Mouse (Mus musculus) heart, embryonic 14.5 days (tissue): ENCODE data around the gene Vwa8. TPM values are rescaled to one million over a fixed set of nuclear protein-coding genes. Genes with fewer than 3 reads are reported as not detected.

Source experiments
- ATAC-seq: fragments of 200-750 bp; cut with Nextera tagmentation; 2 replicates; pipeline ENCODE4 v1.8.0; 2017; ENCODE audit warnings: low read depth, moderate TSS enrichment; ENCODE audit not compliant: insufficient number of reproducible peaks, insufficient read depth, low FRiP score
- H3K27ac ChIP-seq, 2 experiments: fragments of 200-500 bp in 1 of 2; fragments of 300-500 bp in 1 of 2; sonication (generic) in 1 of 2; replicated peaks in 1 of 2; 2 replicates each; pipeline ENCODE4 v1.5.1; 2012 to 2014; ENCODE audit warnings: low read depth in 2 of 2, low read length in 2 of 2, control low read depth in 1 of 2, mild to moderate bottlenecking in 1 of 2, mixed read lengths in 1 of 2; ENCODE audit not compliant: control insufficient read depth in 1 of 2, insufficient read depth in 1 of 2
- H3K27me3 ChIP-seq: fragments of 300-500 bp; sonication (generic); 2 replicates; pipeline ENCODE4 v1.6.1; 2014; ENCODE audit warnings: mild to moderate bottlenecking, low read length, control low read depth; ENCODE audit not compliant: control insufficient read depth, insufficient read depth
- H3K36me3 ChIP-seq: fragments of 300-500 bp; sonication (generic); 2 replicates; pipeline ENCODE4 v1.6.1; 2014; ENCODE audit warnings: mild to moderate bottlenecking, control low read depth, low read length, mixed read lengths; ENCODE audit not compliant: control insufficient read depth, insufficient read depth
- H3K4me1 ChIP-seq, 2 experiments: fragments of 200-500 bp in 1 of 2; fragments of 300-500 bp in 1 of 2; sonication (generic) in 1 of 2; 2 replicates each; pipeline ENCODE4 v1.6.1; 2012 to 2014; ENCODE audit warnings: low read length in 2 of 2, control low read depth in 1 of 2, mixed read lengths in 1 of 2; ENCODE audit not compliant: control insufficient read depth in 2 of 2, insufficient read depth in 2 of 2
- H3K4me2 ChIP-seq: fragments of 300-500 bp; sonication (generic); 2 replicates; pipeline ENCODE4 v1.6.1; 2014; ENCODE audit warnings: mild to moderate bottlenecking, low read length
- H3K4me3 ChIP-seq, 2 experiments: fragments of 200-500 bp in 1 of 2; fragments of 300-500 bp in 1 of 2; sonication (generic) in 1 of 2; 2 replicates each; pipeline ENCODE4 v1.5.1; 2012 to 2014; ENCODE audit warnings: low read length in 2 of 2, mild to moderate bottlenecking in 2 of 2, control low read depth in 1 of 2, low read depth in 1 of 2, moderate library complexity in 1 of 2; ENCODE audit not compliant: control insufficient read depth in 1 of 2, insufficient read depth in 1 of 2
- H3K9ac ChIP-seq: fragments of 300-500 bp; sonication (generic); 2 replicates; pipeline ENCODE4 v1.6.1; 2014; ENCODE audit warnings: mild to moderate bottlenecking, low read length
- H3K9me3 ChIP-seq: fragments of 300-500 bp; sonication (generic); 2 replicates; pipeline ENCODE4 v1.6.1; 2016; ENCODE audit warnings: low read length, control low read depth; ENCODE audit not compliant: control insufficient read depth
- WGBS: fragments of 180-500 bp; shearing (Covaris S2); extraction: QIAGEN DNeasy Blood & Tissue Kit; methylation state at CpG from one replicate; pipeline ENCODE4 v1.1.7; 2014; 5-methylcytosine and 5-hydroxymethylcytosine counted together
- polyA plus RNA-seq: library from polyadenylated mRNA; unstranded; fragments of >200 nt; fragmentation: Nextera tagmentation; extraction: Ambion mirVana; gene quantifications from 2 replicates; pipeline ENCODE4 v1.2.1, GENCODE M21; 2014

Vwa8 gene
- polyA plus RNA-seq, 1 experiment from 2014 or later = 23.1 TPM

DNA sequence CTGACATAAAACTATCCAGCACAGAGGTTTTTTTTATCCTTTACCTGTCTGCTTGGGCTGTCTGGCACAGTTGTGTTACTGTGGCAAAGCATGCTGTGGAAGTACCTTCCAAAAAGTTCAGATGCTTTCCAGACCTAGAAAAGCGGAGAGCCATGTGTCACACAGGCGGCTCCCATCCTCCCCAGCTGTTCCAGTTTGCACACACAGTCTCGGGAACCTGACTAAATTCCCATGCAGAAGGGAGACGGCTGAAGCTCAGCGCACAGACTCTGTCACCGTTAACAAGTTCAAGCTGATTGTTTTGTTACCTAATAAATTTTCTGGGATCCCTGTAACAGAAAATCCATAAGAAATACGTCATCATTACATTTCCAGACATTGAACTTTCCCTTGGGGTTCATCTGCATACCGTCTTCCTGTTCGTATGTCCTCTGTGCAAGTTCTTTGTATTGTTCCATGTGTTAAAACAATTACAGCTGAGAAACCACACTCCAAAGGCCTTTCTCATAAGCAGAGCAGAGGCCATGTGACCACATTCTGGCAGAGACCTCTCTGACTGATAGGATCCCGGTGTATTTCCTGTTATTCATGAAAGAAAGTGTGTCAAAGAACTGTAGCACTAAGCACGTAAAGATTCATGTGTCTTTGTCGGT is 331.4 kb downstream of the Vwa8 start:
- Histone ChIP-seq H3K36me3 (peaks cover 9% of the 10 kb centered on the region; the same call in 1 of the 2 replicates), H3K27ac (peak overlapping the region; percentile 45 to 53; a peak in 3 of 4 replicates)

DNA sequence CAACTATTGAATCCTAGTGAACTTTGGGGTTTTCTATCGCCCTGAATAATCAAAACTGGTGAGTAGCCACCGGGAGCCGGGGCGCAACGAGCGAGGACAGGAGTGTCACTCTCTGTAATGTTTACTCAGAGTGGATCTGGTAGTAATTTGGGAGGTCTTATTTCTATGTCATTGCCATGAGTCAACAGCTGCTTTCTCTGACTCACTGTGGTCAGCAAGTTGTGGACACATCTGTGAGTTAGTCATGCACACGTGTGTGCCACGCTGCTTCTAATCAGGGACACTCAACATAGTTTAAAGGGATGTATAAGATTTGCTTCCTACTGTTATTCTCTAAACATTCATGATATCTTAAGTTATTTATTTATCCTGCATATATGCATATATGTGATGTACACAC is 332.9 kb downstream of the Vwa8 start:
- H3K36me3 ChIP-seq = peaks cover 9% of the 10 kb centered on the region; the same call in 1 of the 2 replicates
- H3K4me3 ChIP-seq = no peak overlapping the region
- H3K4me1 ChIP-seq = peaks cover 11 to 13% of the 10 kb centered on the region in 2 experiments
- no peak overlapping the region for H3K27ac ChIP-seq
- no peak overlapping the region for H3K4me2 ChIP-seq
- 0 out of 2 replicates have a peak, but pooled peaks cover 3% of the 10 kb centered on the region for H3K9me3 ChIP-seq
- no peak overlapping the region for H3K9ac ChIP-seq
- no peak for ATAC-seq
- WGBS = 91% methylated on average over 8 of the region's 8 CpGs
- H3K27me3 ChIP-seq = no peaks in the 10 kb centered on the region

More for the DNA sequence above, 331.4 kb downstream of the Vwa8 start:
- H3K4me2 ChIP-seq = no peak overlapping the region
- H3K4me1 ChIP-seq = peaks cover 11 to 13% of the 10 kb centered on the region in 2 experiments
- no peak overlapping the region; the same call in 1 of the 2 replicates for H3K9ac ChIP-seq
- no peaks in the 10 kb centered on the region for H3K9me3 ChIP-seq
- H3K27me3 ChIP-seq = no peaks in the 10 kb centered on the region
- H3K4me3 ChIP-seq = no peak overlapping the region
- 57% methylated on average over 12 of the region's 12 CpGs for WGBS
- no peak for ATAC-seq

GRCm38 (mm10) chr14:79182801-79183200 is 333.9 kb downstream of the Vwa8 start:
- 96% methylated on average over 15 of the region's 15 CpGs for WGBS
- peaks cover 11 to 13% of the 10 kb centered on the region in 2 experiments for H3K4me1 ChIP-seq
- H3K36me3 ChIP-seq = peaks cover 9% of the 10 kb centered on the region; the same call in 1 of the 2 replicates
- H3K27me3 ChIP-seq = no peaks in the 10 kb centered on the region
- no peak overlapping the region for H3K4me3 ChIP-seq
- 0 out of 4 replicates have a peak overlapping the region, but pooled peaks of 1 of the 2 experiments have one; percentile 5 for H3K27ac ChIP-seq
- ATAC-seq = no peak
- H3K4me2 ChIP-seq = no peak overlapping the region
- H3K9me3 ChIP-seq = 0 out of 2 replicates have a peak, but pooled peaks cover 6% of the 10 kb centered on the region
- no peak overlapping the region for H3K9ac ChIP-seq

DNA sequence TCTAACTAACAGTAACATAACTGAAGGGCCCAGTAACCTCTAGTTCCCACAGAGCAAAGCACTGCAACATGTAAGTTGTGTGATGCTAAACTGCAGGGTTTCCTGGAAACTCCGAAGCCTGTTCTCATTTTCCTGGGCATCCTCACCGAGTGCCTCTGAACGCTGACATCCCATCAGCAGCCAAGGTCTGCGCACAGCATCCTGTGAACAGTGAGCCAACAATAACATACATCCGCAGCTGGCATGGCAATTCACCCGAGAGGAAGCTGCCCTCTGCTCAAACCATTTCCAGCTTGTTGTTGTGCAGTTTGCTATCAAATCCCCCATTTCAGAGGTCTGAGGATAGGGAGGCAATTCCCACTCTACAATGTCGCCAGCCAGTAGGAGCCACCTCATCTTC is 334.4 kb downstream of the Vwa8 start:
- Histone ChIP-seq H3K4me3 (no peak overlapping the region), H3K9ac (no peak overlapping the region), H3K36me3 (peaks cover 9% of the 10 kb centered on the region; the same call in 1 of the 2 replicates), H3K27me3 (no peaks in the 10 kb centered on the region), H3K4me2 (no peak overlapping the region), H3K4me1 (peaks cover 8 to 11% of the 10 kb centered on the region in 2 experiments), H3K27ac (0 out of 4 replicates have a peak overlapping the region, but pooled peaks of 1 of the 2 experiments have one; percentile 5), H3K9me3 (0 out of 2 replicates have a peak, but pooled peaks cover 6% of the 10 kb centered on the region)
- ATAC-seq = no peak
- 78% methylated on average over 7 of the region's 7 CpGs for WGBS

DNA sequence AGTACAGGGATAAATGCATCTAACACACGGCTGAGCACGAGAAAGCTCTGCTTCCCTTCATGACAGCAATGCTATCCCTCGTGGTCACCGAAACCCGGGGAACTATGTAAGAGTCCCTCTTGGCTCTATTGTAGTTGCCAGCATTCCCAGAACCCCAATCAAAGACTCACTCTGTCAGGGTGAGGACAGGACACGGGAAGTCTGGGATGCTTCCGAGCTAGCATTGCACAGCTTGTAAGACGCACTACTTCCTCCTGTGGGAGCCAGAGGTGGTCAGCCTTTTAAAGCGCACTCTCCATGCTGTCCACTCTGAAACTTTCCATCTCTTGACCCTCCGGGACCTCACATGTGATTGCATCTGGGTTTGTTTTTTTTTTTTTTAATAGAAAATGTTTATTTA is 335.2 kb downstream of the Vwa8 start:
- H3K27ac ChIP-seq = no peak overlapping the region; a peak in 1 of 4 replicates
- ATAC-seq = no peak

DNA sequence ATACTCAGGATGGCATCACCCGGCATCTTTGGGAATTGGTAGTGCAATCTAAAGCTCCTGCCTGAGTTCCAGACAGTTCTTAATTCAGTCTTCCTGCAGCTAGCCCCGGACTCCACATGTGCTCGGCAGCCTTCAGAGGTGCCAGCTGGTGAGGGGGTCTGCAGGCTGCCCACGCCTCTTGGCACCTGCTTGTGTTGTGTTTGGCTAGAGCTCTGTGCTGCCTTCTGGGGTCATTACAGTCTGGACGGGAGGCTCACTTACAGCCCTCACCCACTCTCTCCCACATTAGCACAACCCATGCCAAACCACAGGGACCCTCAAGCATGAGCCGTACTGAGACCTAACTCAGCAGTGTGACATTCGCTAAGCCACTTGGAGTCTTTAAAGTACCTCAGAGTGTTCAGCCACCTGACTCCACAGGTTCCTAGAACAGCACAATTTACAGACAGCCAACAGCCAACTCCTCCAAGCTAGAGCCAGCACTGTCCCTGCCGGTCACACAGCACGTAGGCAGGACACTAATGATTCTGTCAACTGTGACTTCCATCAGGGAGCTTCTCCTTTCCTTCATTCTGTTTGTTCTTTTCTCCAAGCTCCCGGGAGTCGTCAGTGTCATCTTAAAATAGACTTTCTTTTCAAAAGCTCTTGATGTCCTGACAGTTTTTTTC is 336.3 kb downstream of the Vwa8 start:
- H3K4me2 ChIP-seq = no peak overlapping the region
- H3K36me3 ChIP-seq = peaks cover 9% of the 10 kb centered on the region; the same call in 1 of the 2 replicates
- H3K4me3 ChIP-seq = no peak overlapping the region
- H3K9ac ChIP-seq = no peak overlapping the region
- WGBS = 68% methylated on average over 11 of the region's 11 CpGs
- 0 out of 2 replicates have a peak, but pooled peaks cover 6% of the 10 kb centered on the region for H3K9me3 ChIP-seq
- H3K27ac ChIP-seq = no peak overlapping the region
- ATAC-seq = no peak
- H3K4me1 ChIP-seq = peaks cover 0 to 4% of the 10 kb centered on the region in 2 experiments; a peak in 2 of 4 replicates
- H3K27me3 ChIP-seq = no peaks in the 10 kb centered on the region

More for the DNA sequence above, 335.2 kb downstream of the Vwa8 start:
- Histone ChIP-seq H3K9me3 (0 out of 2 replicates have a peak, but pooled peaks cover 6% of the 10 kb centered on the region), H3K4me1 (peaks cover 4 to 8% of the 10 kb centered on the region in 2 experiments; a peak in 2 of 4 replicates), H3K9ac (no peak overlapping the region), H3K27me3 (no peaks in the 10 kb centered on the region), H3K36me3 (peaks cover 9% of the 10 kb centered on the region; the same call in 1 of the 2 replicates), H3K4me3 (no peak overlapping the region), H3K4me2 (no peak overlapping the region)
- WGBS = 72% methylated on average over 10 of the region's 10 CpGs

- ATAC-seq = no peak
- no peak overlapping the region for H3K9ac ChIP-seq
- H3K4me2 ChIP-seq = no peak overlapping the region
- 0 out of 2 replicates have a peak, but pooled peaks cover 6% of the 10 kb centered on the region for H3K9me3 ChIP-seq
- WGBS = 82% methylated on average over 1 of the region's 1 CpGs
- no peak overlapping the region for H3K4me3 ChIP-seq
- no peaks in the 10 kb centered on the region for H3K27me3 ChIP-seq
- peaks cover 0 to 4% of the 10 kb centered on the region in 2 experiments; a peak in 2 of 4 replicates for H3K4me1 ChIP-seq
- no peak overlapping the region for H3K27ac ChIP-seq
- no peaks in the 10 kb centered on the region; the same call in 1 of the 2 replicates for H3K36me3 ChIP-seq
Observed at GRCm38 (mm10) chr14:79186976-79187375, 338.1 kb downstream of the Vwa8 start.
